Mouse (Mus musculus) limb, embryonic 13.5 days (tissue): ENCODE measurements around the gene Mief1. TPM values are rescaled to one million over a fixed set of nuclear protein-coding genes. Genes with fewer than 3 reads are reported as not detected.

Experiments
- ATAC-seq: fragments of 200-750 bp; cut with Nextera tagmentation; 2 replicates; pipeline ENCODE4 v1.8.0; 2017; ENCODE audit warnings: low read depth, moderate number of reproducible peaks, moderate TSS enrichment; ENCODE audit not compliant: low FRiP score
- H3K27ac ChIP-seq: fragments of 300-500 bp; sonication (generic); 2 replicates; pipeline ENCODE4 v1.5.1; 2015; ENCODE audit warnings: inconsistent platforms, mild to moderate bottlenecking, moderate library complexity
- H3K27me3 ChIP-seq: fragments of 300-500 bp; sonication (generic); 2 replicates; pipeline ENCODE4 v1.6.1; 2015; ENCODE audit warnings: mild to moderate bottlenecking, inconsistent platforms
- H3K36me3 ChIP-seq: fragments of 300-500 bp; sonication (generic); 2 replicates; pipeline ENCODE4 v1.6.1; 2015; ENCODE audit warnings: inconsistent platforms, mild to moderate bottlenecking, moderate library complexity
- H3K4me1 ChIP-seq: fragments of 300-500 bp; sonication (generic); 2 replicates; pipeline ENCODE4 v1.6.1; 2015; ENCODE audit warnings: inconsistent platforms
- H3K4me2 ChIP-seq: fragments of 300-500 bp; sonication (generic); replicated peaks from 2 replicates; pipeline ENCODE4 v1.6.1; 2015; ENCODE audit warnings: inconsistent platforms, mild to moderate bottlenecking, moderate library complexity
- H3K4me3 ChIP-seq: fragments of 300-500 bp; sonication (generic); 2 replicates; pipeline ENCODE4 v1.5.1; 2015; ENCODE audit warnings: moderate library complexity, mild to moderate bottlenecking, inconsistent platforms
- H3K9ac ChIP-seq: fragments of 300-500 bp; sonication (generic); 2 replicates; pipeline ENCODE4 v1.6.1; 2015; ENCODE audit warnings: mild to moderate bottlenecking, inconsistent platforms
- H3K9me3 ChIP-seq: fragments of 300-500 bp; sonication (generic); 2 replicates; pipeline ENCODE4 v1.6.1; 2016; ENCODE audit warnings: inconsistent platforms
- WGBS: fragments of 180-500 bp; shearing (Covaris S2); methylation state at CpG from one replicate; pipeline ENCODE4 v1.1.7; 2015; 5-methylcytosine and 5-hydroxymethylcytosine counted together
- polyA plus RNA-seq: library from polyadenylated mRNA; unstranded; fragments of >200 nt; fragmentation: Nextera tagmentation; extraction: Ambion mirVana; gene quantifications from 2 replicates; pipeline ENCODE4 v1.2.1, GENCODE M21; 2015

The Mief1 gene
- polyA plus RNA-seq, 1 experiment from 2014 or later, result 35.0 TPM

DNA sequence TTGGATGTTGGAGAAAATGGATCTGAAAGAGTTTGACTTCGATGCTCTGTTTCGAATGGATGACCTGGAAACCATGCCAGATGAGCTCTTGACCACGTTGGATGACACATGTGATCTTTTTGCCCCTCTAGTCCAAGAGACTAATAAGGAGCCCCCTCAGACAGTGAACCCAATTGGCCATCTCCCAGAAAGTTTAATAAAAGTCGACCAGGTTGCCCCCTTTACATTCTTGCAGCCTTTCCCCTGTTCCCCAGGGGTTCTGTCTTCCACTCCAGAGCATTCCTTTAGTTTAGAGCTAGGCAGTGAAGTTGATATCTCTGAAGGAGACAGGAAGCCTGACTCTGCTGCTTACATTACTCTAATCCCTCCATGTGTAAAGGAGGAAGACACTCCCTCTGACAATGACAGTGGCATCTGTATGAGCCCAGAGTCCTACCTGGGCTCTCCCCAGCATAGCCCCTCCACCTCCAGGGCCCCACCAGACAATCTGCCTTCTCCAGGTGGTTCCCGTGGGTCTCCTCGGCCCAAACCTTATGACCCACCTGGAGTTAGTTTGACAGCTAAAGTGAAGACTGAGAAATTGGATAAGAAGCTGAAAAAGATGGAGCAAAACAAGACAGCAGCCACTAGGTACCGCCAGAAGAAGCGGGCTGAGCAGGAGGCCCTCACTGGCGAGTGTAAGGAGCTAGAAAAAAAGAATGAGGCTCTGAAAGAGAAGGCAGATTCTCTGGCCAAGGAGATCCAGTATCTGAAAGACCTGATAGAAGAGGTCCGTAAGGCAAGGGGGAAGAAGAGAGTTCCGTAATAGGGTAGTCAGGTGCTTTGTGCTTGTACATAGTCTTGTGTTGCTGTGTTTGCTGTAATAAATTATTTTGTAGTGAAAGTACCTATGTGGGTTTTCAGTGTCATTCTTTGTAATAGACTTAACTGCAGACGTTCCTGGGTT lies 23.1 kb downstream of the Mief1 start:
- WGBS, result 59% methylated on average over 12 of the region's 12 CpGs
- no peaks in the 10 kb centered on the region for H3K9me3 ChIP-seq
- ATAC-seq, result no peak
- peak overlapping the region; percentile 96 for H3K4me2 ChIP-seq
- peak overlapping the region; percentile 100 for H3K4me3 ChIP-seq
- H3K36me3 ChIP-seq, result peaks cover 51% of the 10 kb centered on the region
- H3K4me1 ChIP-seq, result peaks cover 60% of the 10 kb centered on the region
- H3K27me3 ChIP-seq, result no peaks in the 10 kb centered on the region
- H3K9ac ChIP-seq, result peak overlapping the region; percentile 100
- H3K27ac ChIP-seq, result peak overlapping the region; percentile 98

DNA sequence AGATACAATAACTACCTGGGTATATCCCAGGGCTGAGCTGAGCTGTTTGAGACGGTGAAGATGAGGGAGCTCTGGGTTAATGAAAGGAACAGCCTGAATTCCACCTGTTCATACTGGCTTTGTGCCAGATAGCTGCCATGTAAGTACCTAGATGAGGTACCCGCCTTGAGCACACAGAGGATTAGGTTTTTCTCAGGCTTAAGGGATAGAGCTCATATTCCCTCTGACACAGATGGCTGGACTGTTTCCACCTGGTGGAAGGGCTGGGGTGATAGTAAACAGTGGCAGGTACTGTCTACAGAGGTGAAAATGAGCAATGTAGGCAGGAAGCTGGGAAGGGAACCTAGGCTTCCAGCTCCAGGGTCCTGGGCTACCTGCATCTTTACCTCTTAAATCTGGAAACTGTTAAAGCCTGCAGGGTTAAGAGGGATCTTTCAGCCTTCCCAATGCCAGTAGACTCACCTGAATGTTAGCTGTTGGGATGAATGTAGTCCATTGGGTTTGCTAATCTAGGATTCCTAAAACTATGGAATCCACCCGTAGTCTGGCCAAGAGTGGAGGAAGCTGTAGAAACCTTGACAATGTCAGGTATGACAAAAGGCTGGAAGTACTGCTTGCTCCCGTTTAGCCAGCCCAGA lies 23.9 kb downstream of the Mief1 start:
- no peaks in the 10 kb centered on the region for H3K27me3 ChIP-seq
- 24% methylated on average over 4 of the region's 4 CpGs for WGBS
- no peak for ATAC-seq
- H3K9me3 ChIP-seq, result no peaks in the 10 kb centered on the region
- peak overlapping the region; percentile 35; the same call in 1 of the 2 replicates for H3K9ac ChIP-seq
- peak overlapping the region; percentile 96 for H3K4me2 ChIP-seq
- H3K4me3 ChIP-seq, result peak overlapping the region; percentile 100
- peaks cover 50% of the 10 kb centered on the region for H3K36me3 ChIP-seq
- peaks cover 56% of the 10 kb centered on the region for H3K4me1 ChIP-seq
- H3K27ac ChIP-seq, result peak overlapping the region; percentile 98; the same call in 1 of the 2 replicates

DNA sequence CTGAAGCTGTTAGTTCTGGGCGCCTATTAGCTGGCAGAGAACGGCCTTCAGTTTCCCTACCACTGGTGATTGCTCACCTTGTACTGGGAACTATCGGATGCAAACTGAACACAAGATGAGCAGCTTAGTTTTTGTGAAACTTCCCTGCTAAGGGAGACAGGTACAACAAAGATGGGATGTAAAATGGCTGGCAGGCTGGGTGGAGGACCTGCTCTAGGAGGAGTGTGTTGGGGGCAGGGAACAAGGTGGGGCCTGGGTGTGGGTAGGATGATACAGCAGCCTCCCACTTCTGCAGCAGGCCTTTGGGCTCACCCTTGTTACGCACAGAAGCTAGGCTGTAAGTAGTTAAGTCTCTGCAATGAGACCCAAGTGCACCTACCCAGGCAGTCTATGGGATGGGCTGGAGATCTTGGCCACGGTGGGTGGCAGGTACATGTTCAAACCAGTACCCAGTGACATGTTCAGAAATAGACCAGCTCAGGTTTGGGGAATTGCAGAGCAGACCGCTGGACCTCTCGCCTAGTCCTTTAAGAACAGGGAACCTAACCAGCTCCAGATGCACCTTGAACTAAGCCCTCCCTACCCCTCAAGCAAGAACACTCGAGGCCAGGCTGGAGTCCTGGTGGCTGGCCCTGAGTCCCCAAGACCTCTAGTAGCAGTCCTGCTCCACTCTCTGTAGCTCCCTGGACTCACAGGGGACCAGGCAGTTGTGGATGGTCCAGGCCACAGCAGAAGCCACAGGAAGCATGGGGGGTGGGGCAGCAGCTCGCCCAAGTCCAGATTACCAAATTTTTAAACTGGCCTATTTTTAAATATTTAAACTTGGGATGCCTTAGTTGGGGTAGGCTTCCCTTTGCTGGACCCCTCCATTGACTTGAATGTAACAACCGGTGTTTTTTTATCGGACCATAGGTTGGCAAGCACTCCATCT lies 24.7 kb downstream of the Mief1 start:
- peaks cover 50% of the 10 kb centered on the region for H3K36me3 ChIP-seq
- peak overlapping the region; percentile 96; the same call in 1 of the 2 replicates for H3K4me2 ChIP-seq
- 44% methylated on average over 11 of the region's 11 CpGs for WGBS
- H3K27ac ChIP-seq, result peak overlapping the region; percentile 98; the same call in 1 of the 2 replicates
- peak overlapping the region; percentile 100 for H3K4me3 ChIP-seq
- peaks cover 56% of the 10 kb centered on the region for H3K4me1 ChIP-seq
- no peaks in the 10 kb centered on the region for H3K27me3 ChIP-seq
- ATAC-seq, result no peak
- H3K9ac ChIP-seq, result peak overlapping the region; percentile 35; the same call in 1 of the 2 replicates
- no peaks in the 10 kb centered on the region for H3K9me3 ChIP-seq

DNA sequence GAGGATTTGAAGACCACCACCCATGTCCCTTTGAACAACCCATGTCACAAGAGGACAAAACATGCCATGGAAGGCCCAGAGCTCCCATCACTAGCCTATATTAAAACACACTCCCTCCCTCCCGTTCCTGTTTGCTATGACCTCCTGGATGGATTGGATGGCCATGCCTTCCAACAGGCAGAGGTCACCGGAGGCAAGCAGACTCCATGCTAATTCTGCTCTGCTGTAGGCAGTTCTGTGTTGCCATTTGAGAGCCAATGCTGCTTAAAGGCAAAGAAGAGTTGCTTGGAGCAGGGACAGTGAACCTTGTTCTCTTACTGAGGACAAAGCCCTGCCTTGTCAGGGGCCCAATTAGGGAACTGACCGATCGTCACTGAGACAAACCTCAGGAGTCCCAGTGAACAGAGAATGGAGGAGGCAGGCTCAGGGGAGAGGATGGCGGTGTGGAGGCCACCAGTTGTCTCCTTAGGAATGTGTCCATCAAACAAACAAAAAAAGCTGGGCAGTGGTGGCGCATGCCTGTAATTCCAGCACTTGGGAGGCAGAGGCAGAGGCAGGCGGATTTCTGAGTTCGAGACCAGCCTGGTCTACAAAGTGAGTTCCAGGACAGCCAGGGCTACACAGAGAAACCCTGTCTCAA lies 25.7 kb downstream of the Mief1 start:
- Histone ChIP-seq H3K36me3 (peaks cover 50% of the 10 kb centered on the region), H3K27ac (peak overlapping the region; percentile 98; the same call in 1 of the 2 replicates)

DNA sequence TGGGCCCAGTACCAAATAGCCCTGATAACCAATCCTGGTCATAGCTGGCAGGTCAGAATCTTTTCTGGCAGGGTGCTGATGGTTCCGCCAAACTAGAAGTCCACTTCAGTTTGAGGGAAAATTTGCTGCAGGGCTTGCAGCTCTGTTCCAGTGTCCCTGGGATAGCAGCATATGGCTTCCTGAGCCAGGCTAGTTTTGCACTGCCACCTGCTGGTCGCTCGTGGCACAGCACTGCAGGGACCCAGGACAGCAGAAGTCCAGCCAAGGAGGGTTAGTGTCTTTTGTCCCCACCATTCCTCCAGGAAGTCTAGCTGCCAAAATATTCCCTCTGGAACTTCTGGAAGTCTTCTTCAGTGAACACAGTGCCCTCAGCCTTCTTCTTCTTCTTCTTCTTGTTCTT lies 26.9 kb downstream of the Mief1 start:
- no peak overlapping the region for H3K9ac ChIP-seq
- ATAC-seq, result no peak
- H3K27me3 ChIP-seq, result no peaks in the 10 kb centered on the region
- peaks cover 50% of the 10 kb centered on the region for H3K4me1 ChIP-seq
- H3K4me2 ChIP-seq, result no peak overlapping the region
- no peaks in the 10 kb centered on the region for H3K9me3 ChIP-seq
- H3K27ac ChIP-seq, result no peak overlapping the region
- peaks cover 50% of the 10 kb centered on the region for H3K36me3 ChIP-seq
- no peak overlapping the region for H3K4me3 ChIP-seq
- 11% methylated on average over 3 of the region's 3 CpGs for WGBS

More for the DNA sequence above, 25.7 kb downstream of the Mief1 start:
- no peak overlapping the region for H3K9ac ChIP-seq
- H3K27me3 ChIP-seq, result no peaks in the 10 kb centered on the region
- H3K4me1 ChIP-seq, result peaks cover 49% of the 10 kb centered on the region
- ATAC-seq, result no peak
- no peak overlapping the region for H3K4me2 ChIP-seq
- 84% methylated on average over 8 of the region's 8 CpGs for WGBS
- H3K4me3 ChIP-seq, result 0 out of 2 replicates have a peak overlapping the region, but pooled peaks have one; percentile 5
- no peaks in the 10 kb centered on the region for H3K9me3 ChIP-seq

DNA sequence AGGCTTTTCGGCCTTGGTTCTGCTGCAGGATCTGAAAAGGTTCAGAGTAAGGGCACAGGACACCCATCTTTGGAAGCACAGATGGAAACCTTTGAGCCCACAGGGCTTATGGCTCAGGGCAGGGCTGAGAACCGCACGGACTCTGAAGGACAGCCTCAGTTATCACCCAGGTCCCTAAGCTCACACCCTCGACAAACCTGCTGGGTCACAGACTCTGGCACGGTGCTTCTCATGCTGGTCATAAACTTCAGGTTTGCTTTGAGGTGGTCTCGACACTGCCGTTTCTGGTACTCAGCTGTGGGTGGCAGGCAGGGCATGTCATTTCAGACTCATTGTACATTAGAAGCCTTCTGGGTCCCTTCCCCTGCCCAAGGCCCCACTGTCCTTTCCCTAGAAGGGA lies 27.3 kb downstream of the Mief1 start:
- no peak overlapping the region for H3K4me2 ChIP-seq
- H3K9me3 ChIP-seq, result no peaks in the 10 kb centered on the region
- H3K4me3 ChIP-seq, result no peak overlapping the region
- no peak for ATAC-seq
- peaks cover 50% of the 10 kb centered on the region for H3K4me1 ChIP-seq
- no peak overlapping the region for H3K27ac ChIP-seq
- no peaks in the 10 kb centered on the region for H3K27me3 ChIP-seq
- WGBS, result 82% methylated on average over 7 of the region's 7 CpGs
- H3K36me3 ChIP-seq, result peaks cover 48% of the 10 kb centered on the region
- H3K9ac ChIP-seq, result no peak overlapping the region

DNA sequence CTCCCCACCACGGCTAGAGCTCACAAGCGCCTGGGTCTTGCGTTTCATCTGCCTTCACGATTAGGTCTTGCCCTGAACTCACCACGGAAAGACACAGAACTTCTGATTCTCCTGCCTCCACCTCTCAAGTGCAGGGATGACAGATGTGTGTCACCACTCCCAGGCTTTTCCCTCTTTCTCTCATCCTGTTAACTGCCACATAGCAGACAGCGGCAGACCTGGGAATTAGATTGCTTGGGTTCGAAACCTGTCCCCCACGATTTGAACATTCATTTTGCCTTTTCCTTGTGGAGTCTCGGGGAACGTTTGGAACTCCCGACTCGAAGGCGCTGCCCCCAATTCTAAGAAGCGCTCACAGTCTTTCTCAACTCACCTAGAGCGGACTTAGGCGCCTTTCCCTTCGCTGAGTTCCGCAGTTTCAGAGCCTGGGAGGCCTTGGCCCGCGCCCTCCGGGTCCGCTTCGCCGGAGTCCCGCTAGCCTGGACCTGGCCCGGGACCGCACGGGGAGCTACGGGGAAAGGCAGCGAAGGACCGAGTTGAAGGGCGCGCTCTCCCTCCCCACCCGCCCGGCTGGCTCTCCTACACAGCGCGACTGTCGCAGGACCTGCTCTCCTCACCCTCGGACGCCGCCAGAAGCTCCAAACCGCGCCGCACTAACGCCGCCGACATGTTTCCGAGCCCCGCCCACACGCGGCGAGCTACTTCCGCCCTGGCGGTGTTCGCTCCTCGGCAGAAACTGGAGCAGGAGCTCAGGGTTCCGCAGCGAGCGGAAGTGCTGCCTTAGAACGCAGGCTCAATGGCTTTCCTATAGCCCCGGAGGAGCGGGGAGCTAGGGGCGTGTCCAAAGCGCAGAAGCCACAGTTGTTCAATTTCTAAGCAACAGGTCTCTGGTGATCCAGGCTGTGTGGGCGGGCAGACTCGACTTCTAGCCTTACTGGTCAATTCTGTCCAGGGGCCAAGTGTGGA lies 30.1 kb downstream of the Mief1 start, which contains the start of gene Rps19bp1:
Gene Rps19bp1, minus strand, starts transcription at position 706 of the 966 bp plus-strand sequence.
- 1% methylated on average over 64 of the region's 66 CpGs for WGBS
- H3K36me3 ChIP-seq, result peaks cover 25% of the 10 kb centered on the region

DNA sequence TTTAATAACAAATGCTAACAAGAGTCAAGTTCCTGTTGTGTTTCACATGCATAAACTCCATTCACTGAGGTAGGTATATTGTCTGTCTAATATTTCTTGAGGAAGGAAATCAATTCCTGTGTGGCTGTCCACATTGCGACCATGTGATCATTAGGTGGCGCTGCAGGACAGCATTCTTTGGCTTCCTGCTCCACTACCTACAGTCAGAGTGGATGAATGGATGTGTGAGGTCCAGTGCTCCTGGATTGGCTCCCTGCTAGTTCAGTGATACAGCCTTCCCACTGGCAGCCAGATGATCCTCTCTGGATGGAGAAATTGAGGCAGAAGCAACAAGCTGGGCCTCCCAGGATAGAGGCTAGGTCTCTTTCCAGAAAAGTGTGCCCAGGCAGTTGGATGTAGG lies 32.5 kb downstream of the Mief1 start:
- H3K9ac ChIP-seq, result no peak overlapping the region
- no peak overlapping the region for H3K27ac ChIP-seq
- H3K9me3 ChIP-seq, result 0 out of 2 replicates have a peak, but pooled peaks cover 4% of the 10 kb centered on the region
- no peak for ATAC-seq
- H3K4me1 ChIP-seq, result peaks cover 16% of the 10 kb centered on the region
- H3K4me3 ChIP-seq, result no peak overlapping the region
- H3K36me3 ChIP-seq, result 0 out of 2 replicates have a peak, but pooled peaks cover 4% of the 10 kb centered on the region
- WGBS, result 0% methylated on average over 2 of the region's 2 CpGs
- H3K4me2 ChIP-seq, result no peak overlapping the region
- H3K27me3 ChIP-seq, result no peaks in the 10 kb centered on the region

More for the DNA sequence above, 30.1 kb downstream of the Mief1 start, which contains the start of gene Rps19bp1:
- peaks cover 22% of the 10 kb centered on the region for H3K4me1 ChIP-seq
- no peaks in the 10 kb centered on the region for H3K9me3 ChIP-seq
- ATAC-seq, result peak; percentile 92
- H3K4me2 ChIP-seq, result peak within 1 kb of the TSS; percentile 92
- peak within 1 kb of the TSS; percentile 89 for H3K9ac ChIP-seq
- H3K27ac ChIP-seq, result peak within 1 kb of the TSS; percentile 44
- peak within 1 kb of the TSS; percentile 89 for H3K4me3 ChIP-seq
- H3K27me3 ChIP-seq, result no peaks in the 10 kb centered on the region

DNA sequence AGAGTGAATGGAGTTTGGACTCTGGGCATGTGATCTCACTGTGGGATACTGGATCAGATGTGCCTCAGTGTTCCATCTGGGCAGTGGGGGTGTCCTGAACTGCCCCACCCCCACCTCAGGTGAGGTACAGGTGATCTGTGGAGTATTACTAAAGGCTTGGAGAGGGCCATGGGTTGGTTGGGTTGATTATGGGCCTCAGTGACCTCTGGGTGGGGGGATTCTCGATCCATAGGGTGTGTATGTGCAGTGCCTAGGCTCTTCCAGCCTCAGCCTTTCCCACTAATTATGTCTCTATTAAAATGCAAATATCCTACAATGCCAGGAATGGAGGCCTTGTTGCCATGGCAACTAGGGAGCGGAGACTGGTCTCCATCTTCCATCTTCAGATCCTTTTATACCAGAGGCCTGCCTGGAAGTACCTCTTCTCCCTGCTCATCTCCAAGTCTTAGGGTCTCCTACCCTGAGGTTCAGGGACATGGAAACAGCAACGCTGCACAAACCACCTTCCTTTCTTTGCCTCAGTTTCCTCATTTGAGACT lies 38.1 kb downstream of the Mief1 start:
- Histone ChIP-seq H3K4me2 (no peak overlapping the region), H3K4me3 (no peak overlapping the region), H3K9ac (no peak overlapping the region), H3K4me1 (no peaks in the 10 kb centered on the region), H3K9me3 (0 out of 2 replicates have a peak, but pooled peaks cover 4% of the 10 kb centered on the region), H3K36me3 (no peaks in the 10 kb centered on the region), H3K27ac (no peak overlapping the region), H3K27me3 (peaks cover 7% of the 10 kb centered on the region; the same call in 1 of the 2 replicates)
- no peak for ATAC-seq
- WGBS, result 79% methylated on average over 3 of the region's 3 CpGs

DNA sequence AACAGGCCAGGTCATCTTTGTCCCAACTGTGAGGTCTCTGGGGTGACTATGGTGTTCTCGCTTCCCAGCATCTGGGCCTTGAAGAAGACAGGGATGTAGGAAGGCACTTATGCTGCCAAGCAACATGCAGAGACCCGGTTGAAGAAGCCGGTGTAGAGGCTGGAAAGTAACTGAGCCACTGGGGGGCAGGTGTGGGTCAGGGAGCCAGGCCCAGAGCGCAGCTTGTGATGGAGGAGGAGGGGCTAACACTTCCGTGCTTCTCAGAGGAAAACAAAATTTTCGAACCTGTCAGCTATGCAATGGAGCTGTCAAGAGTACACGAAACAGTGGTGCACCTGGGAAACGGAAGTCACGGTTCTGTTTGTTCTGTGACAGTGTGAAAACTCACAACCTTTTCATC lies 43.3 kb downstream of the Mief1 start:
- WGBS, result 44% methylated on average over 9 of the region's 9 CpGs
- Histone ChIP-seq H3K4me2 (no peak overlapping the region), H3K9me3 (0 out of 2 replicates have a peak, but pooled peaks cover 5% of the 10 kb centered on the region), H3K9ac (no peak overlapping the region), H3K4me1 (no peaks in the 10 kb centered on the region), H3K27me3 (peaks cover 23% of the 10 kb centered on the region), H3K36me3 (no peaks in the 10 kb centered on the region), H3K27ac (no peak overlapping the region), H3K4me3 (no peak overlapping the region)
- no peak for ATAC-seq
